Mouse (Mus musculus): ENCODE results near the gene Notch2. TPM values are rescaled to one million over a fixed set of nuclear protein-coding genes. Genes with fewer than 3 reads are reported as not detected.
A peak's percentile ranks its signal among the peaks of the same experiment; 100 is the strongest.
"Not testable (repeated sequence)": the region's sequence is repeated elsewhere in the genome, so short reads cannot be mapped to it uniquely, and the experiment has no call there.

The Notch2 gene
- total and polyA plus RNA-seq, 3 experiments: 10.0 to 18.1 (median 14.9) TPM

GRCm38 (mm10) chr3:98044768-98045368 is 31.5 kb downstream of the Notch2 start:
- H3K4me1 ChIP-seq (ENCODE audit: control insufficient read depth, insufficient read depth, low read length): peaks cover 14% of the 10 kb centered on the region
- no peaks in the 10 kb centered on the region; the same call in 1 of the 2 replicates for H3K36me3 ChIP-seq (ENCODE audit: control insufficient read depth, insufficient read depth, low read length)
- H3K9ac ChIP-seq (ENCODE audit: low read depth, low read length): no peak overlapping the region
- no peaks in the 10 kb centered on the region for H3K79me2 ChIP-seq (replicated peaks; ENCODE audit: control insufficient read depth, insufficient read depth, low read length)
- no peak overlapping the region for H3K27ac ChIP-seq
- no peak for TF ChIP-seq POLR2A (IDR thresholded peaks at IDR 0.05; ENCODE audit: insufficient read depth, low read depth, low read length)
- no peak for TF ChIP-seq CTCF (IDR thresholded peaks at IDR 0.05)
- no peak for TF ChIP-seq EP300 (IDR thresholded peaks at IDR 0.05; ENCODE audit: insufficient read depth, low read depth, low read length)
- intact Hi-C loops (cut with DNase I): loop anchor here (5.0 to 10.0 kb wide), 2 partner anchors 118 to 180 kb away; partner anchors contain the start of gene Reg4
- H3K4me3 ChIP-seq: no peak overlapping the region
- H3K27me3 ChIP-seq (ENCODE audit: control insufficient read depth, insufficient read depth, low read length): no peaks in the 10 kb centered on the region
- DNase-seq: no peak
- 86% methylated on average over 4 of the region's 4 CpGs for WGBS

GRCm38 (mm10) chr3:98045465-98046148 is 32.3 kb downstream of the Notch2 start:
- 79% methylated on average over 8 of the region's 8 CpGs for WGBS
- H3K9ac ChIP-seq (ENCODE audit: low read depth, low read length): no peak overlapping the region
- H3K27me3 ChIP-seq (ENCODE audit: control insufficient read depth, insufficient read depth, low read length): no peaks in the 10 kb centered on the region
- peak overlapping the region; percentile 41; the same call in 1 of the 2 replicates for H3K27ac ChIP-seq
- no peak for DNase-seq
- no peaks in the 10 kb centered on the region; the same call in 1 of the 2 replicates for H3K36me3 ChIP-seq (ENCODE audit: control insufficient read depth, insufficient read depth, low read length)
- H3K4me3 ChIP-seq: no peak overlapping the region
- intact Hi-C loops (cut with DNase I): loop anchor here (10.0 kb wide), 1 partner anchor 179 kb away; the partner anchor contains the start of gene Reg4
- no peak for TF ChIP-seq EP300 (IDR thresholded peaks at IDR 0.05; ENCODE audit: insufficient read depth, low read depth, low read length)
- no peak for TF ChIP-seq CTCF (IDR thresholded peaks at IDR 0.05)
- no peak for TF ChIP-seq POLR2A (IDR thresholded peaks at IDR 0.05; ENCODE audit: insufficient read depth, low read depth, low read length)
- H3K4me1 ChIP-seq (ENCODE audit: control insufficient read depth, insufficient read depth, low read length): peaks cover 12% of the 10 kb centered on the region
- H3K79me2 ChIP-seq (replicated peaks; ENCODE audit: control insufficient read depth, insufficient read depth, low read length): no peaks in the 10 kb centered on the region

DNA sequence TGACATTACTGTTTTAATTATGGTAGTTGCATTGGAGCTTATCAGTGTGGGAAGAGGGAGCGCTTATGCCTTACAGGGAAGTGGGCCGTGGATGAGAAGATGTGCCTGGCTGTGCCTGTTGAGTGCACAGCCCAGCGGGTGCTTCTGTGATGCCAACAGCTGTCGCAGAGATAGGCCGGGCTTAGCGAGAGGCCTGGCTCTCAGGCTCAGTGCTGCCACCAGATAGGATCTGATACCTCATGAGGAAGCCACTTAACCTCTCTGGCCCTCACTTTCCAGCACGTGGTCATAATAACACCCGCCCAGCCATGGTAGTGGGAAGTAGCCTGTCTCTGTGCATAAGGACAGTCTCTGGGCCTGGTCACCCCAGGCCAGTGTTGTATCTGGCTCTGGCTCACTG is 33.0 kb downstream of the Notch2 start:
- WGBS: 37% methylated on average over 8 of the region's 8 CpGs
- no peaks in the 10 kb centered on the region for H3K79me2 ChIP-seq (replicated peaks; ENCODE audit: control insufficient read depth, insufficient read depth, low read length)
- H3K4me1 ChIP-seq (ENCODE audit: control insufficient read depth, insufficient read depth, low read length): peaks cover 9% of the 10 kb centered on the region
- TF ChIP-seq EP300 (IDR thresholded peaks at IDR 0.05; ENCODE audit: insufficient read depth, low read depth, low read length) (no peak), CTCF (IDR thresholded peaks at IDR 0.05) (no peak), POLR2A (IDR thresholded peaks at IDR 0.05; ENCODE audit: insufficient read depth, low read depth, low read length) (no peak)
- no peak overlapping the region for H3K4me3 ChIP-seq
- peak overlapping the region; percentile 41 for H3K27ac ChIP-seq
- no peaks in the 10 kb centered on the region for H3K27me3 ChIP-seq (ENCODE audit: control insufficient read depth, insufficient read depth, low read length)
- peak in 1 of 2 experiments; percentile 60 for DNase-seq
- intact Hi-C loops (cut with DNase I): loop anchor here (10.0 kb wide), 1 partner anchor 178 kb away; the partner anchor contains the start of gene Reg4
- no peak overlapping the region for H3K9ac ChIP-seq (ENCODE audit: low read depth, low read length)
- H3K36me3 ChIP-seq (ENCODE audit: control insufficient read depth, insufficient read depth, low read length): no peaks in the 10 kb centered on the region; the same call in 1 of the 2 replicates

- TF ChIP-seq EP300 (IDR thresholded peaks at IDR 0.05; ENCODE audit: insufficient read depth, low read depth, low read length) (no peak), POLR2A (IDR thresholded peaks at IDR 0.05; ENCODE audit: insufficient read depth, low read depth, low read length) (no peak), CTCF (IDR thresholded peaks at IDR 0.05) (no peak)
- Histone ChIP-seq H3K27me3 (ENCODE audit: control insufficient read depth, insufficient read depth, low read length) (no peaks in the 10 kb centered on the region), H3K27ac (no peak overlapping the region), H3K4me1 (ENCODE audit: control insufficient read depth, insufficient read depth, low read length) (peaks cover 11% of the 10 kb centered on the region), H3K79me2 (replicated peaks; ENCODE audit: control insufficient read depth, insufficient read depth, low read length) (no peaks in the 10 kb centered on the region), H3K4me3 (no peak overlapping the region), H3K9ac (ENCODE audit: low read depth, low read length) (no peak overlapping the region), H3K36me3 (ENCODE audit: control insufficient read depth, insufficient read depth, low read length) (no peaks in the 10 kb centered on the region)
- no peak for DNase-seq
- WGBS: 94% methylated on average over 1 of the region's 1 CpGs
- intact Hi-C loops (cut with DNase I): loop anchor here (10.0 kb wide), 1 partner anchor 175 kb away; the partner anchor contains the start of gene Reg4
Observed at GRCm38 (mm10) chr3:98049671-98050070, 36.3 kb downstream of the Notch2 start.

DNA sequence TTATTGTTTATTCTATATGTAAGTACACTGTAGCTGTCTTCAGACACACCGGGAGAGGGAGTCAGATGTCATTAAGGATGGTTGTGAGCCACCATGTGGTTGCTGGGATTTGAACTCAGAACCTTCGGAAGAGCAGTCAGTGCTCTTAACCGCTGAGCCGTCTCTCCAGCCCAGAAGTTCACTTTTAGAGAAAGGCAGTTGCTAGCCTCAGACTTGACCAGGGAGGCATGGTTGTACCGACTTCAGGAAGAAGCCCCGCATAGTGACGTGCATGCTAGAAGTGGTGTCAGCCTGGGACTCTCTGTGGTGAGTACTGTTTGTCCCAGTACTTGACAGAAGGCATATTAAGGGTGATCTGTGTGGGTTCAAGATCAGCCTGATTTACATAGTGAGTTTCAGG is 36.8 kb downstream of the Notch2 start:
- H3K4me3 ChIP-seq; intact Hi-C loops (cut with DNase I); H3K9ac ChIP-seq (ENCODE audit: low read depth, low read length); H3K27ac ChIP-seq; H3K36me3 ChIP-seq (ENCODE audit: control insufficient read depth, insufficient read depth, low read length); H3K79me2 ChIP-seq (replicated peaks; ENCODE audit: control insufficient read depth, insufficient read depth, low read length); H3K27me3 ChIP-seq (ENCODE audit: control insufficient read depth, insufficient read depth, low read length); DNase-seq: not testable (repeated sequence)
- 95% methylated on average over 7 of the region's 7 CpGs for WGBS
- H3K4me1 ChIP-seq (ENCODE audit: control insufficient read depth, insufficient read depth, low read length): peaks cover 12% of the 10 kb centered on the region

Data from heart, adult 2 months (tissue).